Mouse (Mus musculus) forebrain, embryonic 16.5 days (tissue): ENCODE results near the gene Ndrg3. TPM values are rescaled to one million over a fixed set of nuclear protein-coding genes. Genes with fewer than 3 reads are reported as not detected.

Experiments
- polyA plus RNA-seq: library from polyadenylated mRNA; unstranded; fragments of >200 nt; fragmentation: Nextera tagmentation; extraction: Ambion mirVana; gene quantifications from 2 replicates; pipeline ENCODE4 v1.2.1, GENCODE M21; 2015

The Ndrg3 gene
- polyA plus RNA-seq, 1 experiment from 2014 or later: 150 TPM

Other genes starting within 250 kb of the Ndrg3 start
- 36.5 and 41.4 TPM in 2 replicates for gene Myl9, start 216.6 kb downstream of the Ndrg3 start, polyA plus RNA-seq
- 33.1 and 39.1 TPM in 2 replicates for gene Tgif2, start 152.0 kb downstream of the Ndrg3 start, polyA plus RNA-seq
- gene 4930518I15Rik, start 134.1 kb downstream of the Ndrg3 start, polyA plus RNA-seq: 10.2 and 15.0 TPM in 2 replicates
- 131 and 139 TPM in 2 replicates for gene Rab5if, start 128.9 kb downstream of the Ndrg3 start, polyA plus RNA-seq
- gene Sla2, start 104.9 kb downstream of the Ndrg3 start, polyA plus RNA-seq: 0.11 and 0.29 TPM in 2 replicates
- gene Dsn1, start 15.1 kb upstream of the Ndrg3 start, polyA plus RNA-seq: 20.3 and 22.8 TPM in 2 replicates
- 4.7 and 5.8 TPM in 2 replicates for gene Soga1, start 87.2 kb upstream of the Ndrg3 start, polyA plus RNA-seq
- gene Tldc2, start 95.0 kb upstream of the Ndrg3 start, polyA plus RNA-seq: not detected in 2 replicates
- gene Samhd1, start 143.2 kb upstream of the Ndrg3 start, polyA plus RNA-seq: 10.2 and 11.0 TPM in 2 replicates
- 10.1 and 11.1 TPM in 2 replicates for gene Rbl1, start 212.5 kb upstream of the Ndrg3 start, polyA plus RNA-seq